Mouse (Mus musculus) erythroblast, embryonic 14.5 days (primary cell): ENCODE data around the gene Cdh23.

Experiments
- GATA1 ChIP-seq: IDR thresholded peaks from 2 replicates; pipeline ENCODE4 v1.6.1; 2012; ENCODE audit warnings: low read length, inconsistent platforms, mixed read lengths
- TAL1 ChIP-seq: IDR thresholded peaks from 3 replicates; pipeline ENCODE4 v1.6.1; 2012; ENCODE audit warnings: low read length, inconsistent platforms, mixed read lengths

GRCm38 (mm10) chr10:60299636-60300035 lies 396.7 kb downstream of the Cdh23 start:
- TF ChIP-seq GATA1 (no peak), TAL1 (no peak)
